Mouse (Mus musculus) stomach, embryonic 14.5 days (tissue): ENCODE measurements around the gene Iqschfp. TPM values are rescaled to one million over a fixed set of nuclear protein-coding genes. Genes with fewer than 3 reads are reported as not detected.

ENCODE experiments used
- ATAC-seq: fragments of 200-750 bp; cut with Nextera tagmentation; 2 replicates; pipeline ENCODE4 v1.8.0; 2017; ENCODE audit warnings: low read depth, moderate TSS enrichment; ENCODE audit not compliant: insufficient number of reproducible peaks, insufficient read depth, low FRiP score
- H3K27ac ChIP-seq: fragments of 300-500 bp; sonication (generic); 2 replicates; pipeline ENCODE4 v1.5.1; 2014; ENCODE audit warnings: mild to moderate bottlenecking, low read length, moderate library complexity, mixed read lengths
- H3K27me3 ChIP-seq: fragments of 300-500 bp; sonication (generic); 2 replicates; pipeline ENCODE4 v1.6.1; 2014; ENCODE audit warnings: low read length, control low read depth, mixed read lengths; ENCODE audit not compliant: control insufficient read depth, insufficient read depth
- H3K36me3 ChIP-seq: fragments of 300-500 bp; sonication (generic); 2 replicates; pipeline ENCODE4 v1.6.1; 2014; ENCODE audit warnings: mild to moderate bottlenecking, control low read depth, low read length, moderate library complexity, mixed read lengths; ENCODE audit not compliant: control insufficient read depth, insufficient read depth
- H3K4me1 ChIP-seq: fragments of 300-500 bp; sonication (generic); 2 replicates; pipeline ENCODE4 v1.6.1; 2014; ENCODE audit warnings: low read length, control low read depth, mixed read lengths; ENCODE audit not compliant: control insufficient read depth, insufficient read depth
- H3K4me2 ChIP-seq: fragments of 300-500 bp; sonication (generic); replicated peaks from 2 replicates; pipeline ENCODE4 v1.6.1; 2014; ENCODE audit warnings: low read depth, low read length, control low read depth
- H3K4me3 ChIP-seq: fragments of 300-500 bp; sonication (generic); 2 replicates; pipeline ENCODE4 v1.5.1; 2014; ENCODE audit warnings: low read depth, low read length, control low read depth
- H3K9ac ChIP-seq: fragments of 300-500 bp; sonication (generic); replicated peaks from 2 replicates; pipeline ENCODE4 v1.6.1; 2014; ENCODE audit warnings: low read depth, mild to moderate bottlenecking, control low read depth, low read length, moderate library complexity, mixed read lengths
- H3K9me3 ChIP-seq: fragments of 300-500 bp; sonication (generic); 2 replicates; pipeline ENCODE4 v1.6.1; 2016; ENCODE audit warnings: low read depth, low read length, control low read depth; ENCODE audit not compliant: control insufficient read depth
- WGBS: fragments of 180-500 bp; shearing (Covaris S2); extraction: QIAGEN DNeasy Blood & Tissue Kit; methylation state at CpG from one replicate; pipeline ENCODE4 v1.1.7; 2014; 5-methylcytosine and 5-hydroxymethylcytosine counted together
- polyA plus RNA-seq: library from polyadenylated mRNA; unstranded; fragments of >200 nt; fragmentation: Nextera tagmentation; extraction: Ambion mirVana; gene quantifications from 2 replicates; pipeline ENCODE4 v1.2.1, GENCODE M21; 2014

Iqschfp gene
- polyA plus RNA-seq, 1 experiment from 2014 or later, result 0.20 TPM

GRCm38 (mm10) chr3:68564978-68565674 is 673.1 kb downstream of the Iqschfp start:
- Histone ChIP-seq H3K4me3 (no peak overlapping the region), H3K36me3 (no peaks in the 10 kb centered on the region), H3K4me1 (no peaks in the 10 kb centered on the region), H3K27ac (no peak overlapping the region), H3K27me3 (no peaks in the 10 kb centered on the region), H3K4me2 (no peak overlapping the region), H3K9ac (no peak overlapping the region), H3K9me3 (no peaks in the 10 kb centered on the region)
- no peak for ATAC-seq
- 82% methylated on average over 10 of the region's 10 CpGs for WGBS

- WGBS, result 70% methylated on average over 4 of the region's 4 CpGs
- Histone ChIP-seq H3K9ac (no peak overlapping the region), H3K36me3 (no peaks in the 10 kb centered on the region), H3K27me3 (no peaks in the 10 kb centered on the region), H3K9me3 (no peaks in the 10 kb centered on the region), H3K27ac (no peak overlapping the region), H3K4me2 (no peak overlapping the region), H3K4me1 (no peaks in the 10 kb centered on the region), H3K4me3 (no peak overlapping the region)
- ATAC-seq, result no peak
Observed at GRCm38 (mm10) chr3:68565675-68566055, 673.6 kb downstream of the Iqschfp start.

GRCm38 (mm10) chr3:68567581-68567980 is 675.5 kb downstream of the Iqschfp start:
- Histone ChIP-seq H3K4me2 (no peak overlapping the region), H3K27ac (no peak overlapping the region), H3K9ac (no peak overlapping the region), H3K36me3 (no peaks in the 10 kb centered on the region), H3K4me3 (no peak overlapping the region), H3K9me3 (no peaks in the 10 kb centered on the region), H3K27me3 (no peaks in the 10 kb centered on the region), H3K4me1 (peaks cover 5% of the 10 kb centered on the region; the same call in 1 of the 2 replicates)
- ATAC-seq, result no peak
- WGBS, result 59% methylated on average over 7 of the region's 7 CpGs

GRCm38 (mm10) chr3:68568149-68568548 is 676.1 kb downstream of the Iqschfp start:
- 79% methylated on average over 3 of the region's 3 CpGs for WGBS
- no peak for ATAC-seq
- Histone ChIP-seq H3K27me3 (no peaks in the 10 kb centered on the region), H3K4me2 (no peak overlapping the region), H3K9ac (no peak overlapping the region), H3K36me3 (no peaks in the 10 kb centered on the region), H3K4me3 (no peak overlapping the region), H3K27ac (no peak overlapping the region), H3K4me1 (peaks cover 6% of the 10 kb centered on the region; the same call in 1 of the 2 replicates), H3K9me3 (no peaks in the 10 kb centered on the region)

- H3K9me3 ChIP-seq, result no peaks in the 10 kb centered on the region
- no peak for ATAC-seq
- H3K4me3 ChIP-seq, result no peak overlapping the region
- WGBS, result 62% methylated on average over 7 of the region's 7 CpGs
- H3K4me1 ChIP-seq, result peaks cover 7% of the 10 kb centered on the region; the same call in 1 of the 2 replicates
- H3K9ac ChIP-seq, result no peak overlapping the region
- no peak overlapping the region for H3K4me2 ChIP-seq
- no peaks in the 10 kb centered on the region for H3K27me3 ChIP-seq
- no peaks in the 10 kb centered on the region for H3K36me3 ChIP-seq
- H3K27ac ChIP-seq, result no peak overlapping the region
Observed at GRCm38 (mm10) chr3:68568716-68569115, 676.7 kb downstream of the Iqschfp start.

GRCm38 (mm10) chr3:68570319-68570718 is 678.3 kb downstream of the Iqschfp start:
- H3K9me3 ChIP-seq, result no peaks in the 10 kb centered on the region
- H3K4me3 ChIP-seq, result no peak overlapping the region
- no peaks in the 10 kb centered on the region for H3K27me3 ChIP-seq
- no peak for ATAC-seq
- no peak overlapping the region for H3K9ac ChIP-seq
- no peak overlapping the region for H3K27ac ChIP-seq
- H3K4me2 ChIP-seq, result no peak overlapping the region
- WGBS, result 52% methylated on average over 4 of the region's 4 CpGs
- H3K36me3 ChIP-seq, result no peaks in the 10 kb centered on the region
- peaks cover 15% of the 10 kb centered on the region for H3K4me1 ChIP-seq

GRCm38 (mm10) chr3:68572249-68573225 is 680.5 kb downstream of the Iqschfp start:
- Histone ChIP-seq H3K4me2 (peak overlapping the region; percentile 44), H3K27ac (peak overlapping the region; percentile 55), H3K36me3 (no peaks in the 10 kb centered on the region), H3K4me1 (peaks cover 28% of the 10 kb centered on the region), H3K27me3 (no peaks in the 10 kb centered on the region), H3K9me3 (no peaks in the 10 kb centered on the region), H3K4me3 (peak overlapping the region; percentile 27), H3K9ac (no peak overlapping the region)
- 21% methylated on average over 28 of the region's 28 CpGs for WGBS
- ATAC-seq, result peak; percentile 68; the same call in 1 of the 2 replicates

- H3K4me2 ChIP-seq, result peak overlapping the region; percentile 28; the same call in 1 of the 2 replicates
- no peaks in the 10 kb centered on the region for H3K27me3 ChIP-seq
- no peaks in the 10 kb centered on the region for H3K9me3 ChIP-seq
- H3K4me3 ChIP-seq, result peak overlapping the region; percentile 5; the same call in 1 of the 2 replicates
- no peak overlapping the region for H3K27ac ChIP-seq
- no peaks in the 10 kb centered on the region for H3K36me3 ChIP-seq
- H3K4me1 ChIP-seq, result peaks cover 28% of the 10 kb centered on the region
- WGBS, result 61% methylated on average over 3 of the region's 3 CpGs
- H3K9ac ChIP-seq, result no peak overlapping the region
- ATAC-seq, result no peak
Observed at GRCm38 (mm10) chr3:68573226-68573624, 681.2 kb downstream of the Iqschfp start.
